Mouse (Mus musculus) small intestine, adult 2 months (tissue): Measurements from ENCODE around the gene Cdx4. TPM values are rescaled to one million over a fixed set of nuclear protein-coding genes. Genes with fewer than 3 reads are reported as not detected.

Experiments
- H3K27ac ChIP-seq: fragments of 200-500 bp; 2 replicates; pipeline ENCODE4 v1.5.1; 2012; ENCODE audit warnings: low read depth, low read length, control low read depth, inconsistent platforms; ENCODE audit not compliant: insufficient read depth
- H3K27me3 ChIP-seq: fragments of 200-500 bp; 2 replicates; pipeline ENCODE4 v1.6.1; 2012; ENCODE audit warnings: mild to moderate bottlenecking, moderate library complexity, low read length, inconsistent platforms; ENCODE audit not compliant: control insufficient read depth, insufficient read depth
- H3K36me3 ChIP-seq: fragments of 200-500 bp; 2 replicates; pipeline ENCODE4 v1.6.1; 2012; ENCODE audit warnings: mild to moderate bottlenecking, low read length, control low read depth, inconsistent platforms; ENCODE audit not compliant: control insufficient read depth, insufficient read depth
- H3K4me1 ChIP-seq: fragments of 200-500 bp; 2 replicates; pipeline ENCODE4 v1.6.1; 2012; ENCODE audit warnings: low read length, inconsistent platforms, mixed read lengths; ENCODE audit not compliant: control insufficient read depth, insufficient read depth, insufficient read length
- H3K4me3 ChIP-seq: fragments of 200-500 bp; 2 replicates; pipeline ENCODE4 v1.5.1; 2012; ENCODE audit warnings: low read depth, mild to moderate bottlenecking, control low read depth, inconsistent platforms, low read length, moderate library complexity
- CTCF ChIP-seq: fragments of 200-500 bp; IDR thresholded peaks from 2 replicates; pipeline ENCODE4 v1.5.1; 2012; ENCODE audit warnings: low read depth, mild to moderate bottlenecking, control low read depth, inconsistent platforms, low read length, moderate library complexity, mixed read lengths; ENCODE audit not compliant: insufficient replicate concordance, insufficient read length; ENCODE audit errors: extremely low read depth
- POLR2A ChIP-seq: fragments of 200-500 bp; IDR thresholded peaks from 2 replicates; pipeline ENCODE4 v1.6.1; 2012; ENCODE audit warnings: low read depth, mild to moderate bottlenecking, control low read depth, inconsistent platforms, low read length, moderate library complexity
- WGBS: fragments of 180-500 bp; shearing (Covaris S2); methylation state at CpG from one replicate; pipeline ENCODE4 v1.1.7; 2018; 5-methylcytosine and 5-hydroxymethylcytosine counted together
- polyA plus RNA-seq: library from polyadenylated mRNA; depleted of rRNA; stranded (reverse); fragments of >200 nt; gene quantifications from 2 replicates; pipeline ENCODE4 v1.2.3, GENCODE M21; 2012

Cdx4 gene
- polyA plus RNA-seq, 1 experiment: not detected

DNA sequence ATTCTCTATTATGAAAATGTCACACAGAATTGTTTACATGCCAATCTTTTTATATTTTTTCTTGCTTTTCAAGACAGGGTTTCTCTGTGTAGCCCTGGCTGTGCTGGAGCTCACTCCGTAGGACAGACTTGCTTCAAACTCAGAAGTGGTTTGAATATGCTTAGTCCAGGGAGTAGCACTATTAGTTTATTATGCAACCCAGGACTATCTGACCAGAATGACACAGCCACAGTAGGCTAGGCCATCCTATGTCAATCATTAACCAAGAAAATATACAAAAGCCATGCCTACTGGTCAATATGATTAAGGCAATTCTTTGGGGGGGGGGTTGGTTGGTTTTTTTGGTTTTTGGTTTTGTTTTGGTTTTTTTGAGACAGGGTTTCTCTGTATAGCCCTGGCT is 12.9 kb upstream of the Cdx4 start:
- no peak overlapping the region for H3K4me3 ChIP-seq
- TF ChIP-seq CTCF (no peak), POLR2A (no peak)
- no peaks in the 10 kb centered on the region for H3K36me3 ChIP-seq
- no peaks in the 10 kb centered on the region for H3K27me3 ChIP-seq
- H3K4me1 ChIP-seq: no peaks in the 10 kb centered on the region
- no peak overlapping the region for H3K27ac ChIP-seq
- 84% methylated on average over 1 of the region's 1 CpGs for WGBS

- WGBS: 90% methylated on average over 3 of the region's 3 CpGs
These were observed 9.5 kb upstream of the Cdx4 start for GRCm38 (mm10) chrX:103311723-103312122.

GRCm38 (mm10) chrX:103314146-103314545 is 7.1 kb upstream of the Cdx4 start:
- WGBS: 88% methylated on average over 6 of the region's 6 CpGs

More at GRCm38 (mm10) chrX:103311723-103312122, 9.5 kb upstream of the Cdx4 start:
- TF ChIP-seq POLR2A (no peak), CTCF (no peak)
- Histone ChIP-seq H3K4me1 (no peaks in the 10 kb centered on the region), H3K4me3 (no peak overlapping the region), H3K27me3 (no peaks in the 10 kb centered on the region), H3K36me3 (no peaks in the 10 kb centered on the region), H3K27ac (no peak overlapping the region)

GRCm38 (mm10) chrX:103325900-103326299 is 4.7 kb downstream of the Cdx4 start:
- Histone ChIP-seq H3K4me3 (no peak overlapping the region), H3K36me3 (no peaks in the 10 kb centered on the region), H3K27me3 (no peaks in the 10 kb centered on the region), H3K4me1 (peaks cover 2% of the 10 kb centered on the region; the same call in 1 of the 2 replicates), H3K27ac (no peak overlapping the region)
- WGBS: 47% methylated on average over 3 of the region's 3 CpGs
- TF ChIP-seq CTCF (no peak), POLR2A (no peak)

More at GRCm38 (mm10) chrX:103314146-103314545, 7.1 kb upstream of the Cdx4 start:
- H3K4me1 ChIP-seq: no peaks in the 10 kb centered on the region
- H3K36me3 ChIP-seq: no peaks in the 10 kb centered on the region
- TF ChIP-seq CTCF (no peak), POLR2A (no peak)
- no peaks in the 10 kb centered on the region for H3K27me3 ChIP-seq
- H3K27ac ChIP-seq: no peak overlapping the region
- H3K4me3 ChIP-seq: no peak overlapping the region

- Histone ChIP-seq H3K4me3 (no peak overlapping the region), H3K36me3 (no peaks in the 10 kb centered on the region), H3K27me3 (no peaks in the 10 kb centered on the region), H3K27ac (no peak overlapping the region), H3K4me1 (peaks cover 2% of the 10 kb centered on the region; the same call in 1 of the 2 replicates)
- TF ChIP-seq POLR2A (no peak), CTCF (no peak)
- 49% methylated on average over 8 of the region's 8 CpGs for WGBS
These were observed 8.2 kb downstream of the Cdx4 start for GRCm38 (mm10) chrX:103329386-103329785.

DNA sequence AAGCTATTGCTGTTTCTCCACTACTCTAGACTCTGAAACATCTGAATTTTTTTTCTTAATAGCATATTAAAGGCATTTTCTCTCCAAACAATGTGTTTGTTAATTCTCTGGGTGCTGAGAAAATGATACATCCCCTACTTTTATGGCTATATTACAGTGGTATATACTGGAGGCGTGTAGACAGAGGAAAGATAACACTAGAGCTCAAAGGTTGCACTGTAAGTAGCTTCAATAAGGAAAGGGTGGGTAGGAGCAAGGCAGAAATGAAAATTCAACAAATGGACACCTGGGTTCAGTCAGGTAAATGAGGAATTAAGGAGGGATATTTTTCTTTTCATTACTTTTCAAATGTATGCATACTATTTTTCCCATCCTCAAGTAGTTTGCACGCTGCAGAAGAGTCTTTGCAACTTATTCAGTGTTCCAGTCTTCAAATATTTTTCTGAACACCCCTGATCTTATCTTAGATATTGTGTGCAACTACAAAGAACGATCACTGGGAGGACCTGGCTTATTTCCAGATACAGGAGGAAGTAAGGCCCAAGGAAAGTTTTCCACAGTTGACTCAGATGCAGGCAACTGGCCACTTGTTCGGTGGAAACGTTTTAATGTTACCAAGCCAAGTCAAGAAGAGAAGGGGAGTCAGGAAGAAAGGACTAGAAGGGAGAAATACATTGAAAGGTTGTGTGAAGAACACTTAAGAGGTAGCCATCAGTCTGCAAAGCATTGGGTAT is 10.1 kb downstream of the Cdx4 start:
- H3K27me3 ChIP-seq: no peaks in the 10 kb centered on the region
- TF ChIP-seq POLR2A: no peak
- no peak for TF ChIP-seq CTCF
- no peak overlapping the region for H3K4me3 ChIP-seq
- WGBS: 24% methylated on average over 5 of the region's 5 CpGs
- peak overlapping the region; percentile 82 for H3K27ac ChIP-seq
- H3K4me1 ChIP-seq: peaks cover 2% of the 10 kb centered on the region; the same call in 1 of the 2 replicates
- H3K36me3 ChIP-seq: no peaks in the 10 kb centered on the region

- WGBS: 68% methylated on average over 3 of the region's 3 CpGs
- TF ChIP-seq CTCF (no peak), POLR2A (no peak)
- no peaks in the 10 kb centered on the region for H3K4me1 ChIP-seq
- H3K36me3 ChIP-seq: no peaks in the 10 kb centered on the region
- H3K27ac ChIP-seq: peak overlapping the region; percentile 51; the same call in 1 of the 2 replicates
- H3K27me3 ChIP-seq: no peaks in the 10 kb centered on the region
- no peak overlapping the region for H3K4me3 ChIP-seq
These were observed 20.3 kb downstream of the Cdx4 start for GRCm38 (mm10) chrX:103341369-103342113.
